Mouse (Mus musculus) spleen, adult 2 months (tissue): ENCODE measurements around the gene Gm40193.

Source experiments
- CTCF ChIP-seq: fragments of 200-500 bp; IDR thresholded peaks from 2 replicates; pipeline ENCODE4 v1.5.1; 2011; ENCODE audit warnings: mild to moderate bottlenecking, inconsistent platforms; ENCODE audit not compliant: insufficient read depth, insufficient read length, insufficient replicate concordance; ENCODE audit errors: extremely low read depth
- POLR2A ChIP-seq: fragments of 200-500 bp; IDR thresholded peaks from 2 replicates; pipeline ENCODE4 v1.6.1; 2011; ENCODE audit warnings: low read depth, low read length, inconsistent platforms

DNA sequence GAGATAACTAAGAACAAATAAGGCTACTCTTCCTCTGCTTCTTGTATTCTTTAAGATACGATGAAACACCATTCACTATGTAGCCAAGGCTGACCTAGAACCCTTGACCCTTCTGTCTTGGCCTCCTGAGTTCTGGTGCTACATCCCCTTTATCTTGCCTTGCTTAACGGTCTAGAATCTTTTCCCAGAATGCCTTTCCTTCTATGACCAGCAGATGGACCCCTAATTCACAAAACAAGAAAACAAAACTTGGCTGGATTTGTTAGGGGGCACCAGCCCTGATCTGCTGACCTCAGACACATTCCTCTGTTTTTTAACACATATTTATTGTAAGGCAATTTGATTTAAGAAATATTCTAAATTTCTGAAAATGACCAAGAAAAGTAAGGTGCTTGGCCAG, 16.4 kb downstream of the Gm40193 start:
- TF ChIP-seq POLR2A (no peak), CTCF (0 out of 2 replicates have a peak, but pooled peaks have one; percentile 14)
